In the genomic region with DNA sequence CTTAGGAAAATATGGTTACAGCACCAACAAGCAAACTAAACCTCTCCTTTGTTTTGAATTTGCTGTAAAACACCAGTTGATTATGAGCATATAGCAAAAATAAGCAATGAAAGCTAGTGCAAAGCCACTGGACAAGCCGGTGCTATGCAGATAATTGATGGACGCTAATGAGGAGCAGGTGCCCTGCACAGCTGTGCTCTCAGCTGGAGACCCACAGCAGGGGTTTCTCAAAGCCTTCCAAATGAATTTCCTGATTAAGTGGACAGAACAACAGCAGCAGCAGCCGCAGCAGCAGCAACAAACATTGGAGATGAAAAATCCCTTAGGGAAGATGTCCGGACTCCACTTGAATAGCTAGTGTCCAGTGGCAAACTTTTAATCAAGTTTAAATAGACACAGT, we compare ENCODE assay signal across 13 mouse cellular contexts.
DNase-seq lines count a peak whose midpoint lies in the region; ATAC-seq and TF ChIP-seq lines count a peak whose summit lies in the region.
"Had no signal": no experiment of that assay in that cellular context is flagged by ENCODE, and none has a peak within 500 bp of the region (broad histone marks: within the 10 kb centered on the region; RNA-seq: fewer than 3 reads in every experiment).

No protein-coding gene starts in this region.

- no peak overlapping the region for H3K4me3 ChIP-seq in forebrain, embryonic 11.5 days (ENCODE audit: low read depth, low read length)
- no peak overlapping the region for H3K4me3 ChIP-seq in forebrain, embryonic 15.5 days
- H3K4me3 ChIP-seq in forebrain, embryonic 13.5 days: no peak overlapping the region
- H3K4me3 ChIP-seq in myocyte: no peak overlapping the region
- H3K4me3 ChIP-seq: hindbrain, embryonic 15.5 days; limb, embryonic 13.5 days had no signal

- no peaks in the 10 kb centered on the region for H3K4me1 ChIP-seq in forebrain, embryonic 11.5 days (replicated peaks; ENCODE audit: control insufficient read depth, insufficient read depth, low read length)
- H3K4me1 ChIP-seq in forebrain, embryonic 15.5 days: 0 out of 2 replicates have a peak, but pooled peaks cover 5% of the 10 kb centered on the region
- H3K4me1 ChIP-seq in forebrain, embryonic 13.5 days: peaks cover 13% of the 10 kb centered on the region

- no peak overlapping the region for H3K9ac ChIP-seq in forebrain, embryonic 11.5 days (ENCODE audit: low read length)
- H3K9ac ChIP-seq in forebrain, embryonic 15.5 days (replicated peaks): no peak overlapping the region
- H3K9ac ChIP-seq in forebrain, embryonic 13.5 days: no peak overlapping the region
- H3K9ac ChIP-seq: hindbrain, embryonic 15.5 days; limb, embryonic 13.5 days had no signal

- no peak overlapping the region for H3ac ChIP-seq in myocyte (ENCODE audit: control insufficient read depth, insufficient read length)

- ATAC-seq in forebrain, embryonic 11.5 days (replicated peaks; ENCODE audit: low FRiP score): peak; percentile 39; the same call in 1 of the 2 replicates
- ATAC-seq in forebrain, embryonic 15.5 days (replicated peaks): no peak
- ATAC-seq in forebrain, embryonic 13.5 days: peak; percentile 21; the same call in 1 of the 2 replicates
- no peak for ATAC-seq in megakaryocyte progenitor cell, adult 5-6 weeks (replicated peaks; ENCODE audit: poor library complexity)

- H3K4me2 ChIP-seq in forebrain, embryonic 11.5 days (ENCODE audit: low read depth, low read length, severe bottlenecking): no peak overlapping the region
- no peak overlapping the region for H3K4me2 ChIP-seq in forebrain, embryonic 15.5 days (replicated peaks)
- H3K4me2 ChIP-seq in forebrain, embryonic 13.5 days: no peak overlapping the region
- no peak overlapping the region for H3K4me2 ChIP-seq in myocyte (ENCODE audit: low read depth)
- H3K4me2 ChIP-seq: hindbrain, embryonic 15.5 days; limb, embryonic 13.5 days had no signal

- TF ChIP-seq POLR2A in myocyte (IDR thresholded peaks at IDR 0.05; ENCODE audit: insufficient read length, low read depth): no peak

- H3K27me3 ChIP-seq in forebrain, embryonic 11.5 days (ENCODE audit: control insufficient read depth, insufficient read depth, low read length): no peaks in the 10 kb centered on the region
- H3K27me3 ChIP-seq in forebrain, embryonic 15.5 days: no peaks in the 10 kb centered on the region
- H3K27me3 ChIP-seq in forebrain, embryonic 13.5 days: no peaks in the 10 kb centered on the region
- H3K27me3 ChIP-seq in myocyte (ENCODE audit: control insufficient read depth, insufficient read depth, insufficient read length): no peaks in the 10 kb centered on the region
- H3K27me3 ChIP-seq: hindbrain, embryonic 15.5 days; limb, embryonic 13.5 days had no signal

- 3% methylated on average over 4 of the region's 4 CpGs for WGBS in forebrain, embryonic 11.5 days
- WGBS in forebrain, embryonic 15.5 days: 4% methylated on average over 4 of the region's 4 CpGs
- WGBS in forebrain, embryonic 13.5 days: under 1% methylated on average over 4 of the region's 4 CpGs

- intact Hi-C loops in left cerebral cortex, postnatal 4 days (cut with DNase I): no loop called here

- DNase-seq in forebrain, embryonic 11.5 days (ENCODE audit: low spot score): peak; percentile 71
- peak; percentile 69 for DNase-seq in left cerebral cortex, postnatal 4 days
- DNase-seq in left cerebral cortex, adult 11 months (ENCODE audit: low spot score): no peak
- no peak for DNase-seq in ovary, postnatal 36 days (ENCODE audit: low spot score)
- DNase-seq: adrenal gland, postnatal 36 days; gastrocnemius, postnatal 14 days; thymus, adult 2 months had no signal

- H3K9me3 ChIP-seq in forebrain, embryonic 11.5 days (ENCODE audit: control insufficient read depth, low read length): no peaks in the 10 kb centered on the region
- no peaks in the 10 kb centered on the region for H3K9me3 ChIP-seq in forebrain, embryonic 15.5 days
- no peaks in the 10 kb centered on the region for H3K9me3 ChIP-seq in forebrain, embryonic 13.5 days (replicated peaks)
- H3K9me3 ChIP-seq: hindbrain, embryonic 15.5 days; limb, embryonic 13.5 days had no signal

- H3K36me3 ChIP-seq in forebrain, embryonic 11.5 days (ENCODE audit: control insufficient read depth, insufficient read depth, low read length): no peaks in the 10 kb centered on the region
- H3K36me3 ChIP-seq in forebrain, embryonic 15.5 days: no peaks in the 10 kb centered on the region
- no peaks in the 10 kb centered on the region for H3K36me3 ChIP-seq in forebrain, embryonic 13.5 days (ENCODE audit: poor library complexity, severe bottlenecking)
- no peaks in the 10 kb centered on the region for H3K36me3 ChIP-seq in myocyte (ENCODE audit: control insufficient read depth, insufficient read depth)
- H3K36me3 ChIP-seq: hindbrain, embryonic 15.5 days; limb, embryonic 13.5 days had no signal

- no peak overlapping the region for H3K27ac ChIP-seq in forebrain, embryonic 11.5 days (ENCODE audit: low read depth, low read length)
- H3K27ac ChIP-seq in forebrain, embryonic 15.5 days (replicated peaks): no peak overlapping the region
- no peak overlapping the region; the same call in 1 of the 2 replicates for H3K27ac ChIP-seq in forebrain, embryonic 13.5 days
- H3K27ac ChIP-seq: hindbrain, embryonic 15.5 days; limb, embryonic 13.5 days had no signal

- H3K79me2 ChIP-seq in myocyte (ENCODE audit: control insufficient read depth, insufficient read depth): no peaks in the 10 kb centered on the region

TF ChIP-seq in myocyte, 11 proteins besides CTCF, POLR2A, EP300 and RAD21:
- peak in 2 of 3 experiments; percentile 87 to 93 for TF ChIP-seq MYOD1 (IDR thresholded peaks at IDR 0.05; ENCODE audit: control insufficient read depth in 1 of 3, insufficient read length in 2 of 3, low read depth in 2 of 3)
- peak; percentile 56 for TF ChIP-seq TCF12 (IDR thresholded peaks at IDR 0.05; ENCODE audit: insufficient read depth, poor library complexity, severe bottlenecking)
- TF ChIP-seq TCF3 (IDR thresholded peaks at IDR 0.05; ENCODE audit: insufficient read length, low read depth): peak; percentile 67
- no peak for TF ChIP-seq REST (IDR thresholded peaks at IDR 0.05; ENCODE audit: insufficient read depth, insufficient read length)
- TF ChIP-seq MYOG (IDR thresholded peaks at IDR 0.05; ENCODE audit: control insufficient read depth in 1 of 3, insufficient read depth in 1 of 3, insufficient read length in 2 of 3, low read depth in 2 of 3): peak in 1 of 3 experiments; percentile 30

Comparison
In these comparisons a context has a peak if more than half of its experiments do, and no peak if none do; other contexts are left out.
1. ATAC-seq: peak in forebrain, embryonic 11.5 days (single experiment) and forebrain, embryonic 13.5 days (single experiment); none in forebrain, embryonic 15.5 days (single experiment) and megakaryocyte progenitor cell, adult 5-6 weeks (single experiment).
2. DNase-seq: peak in forebrain, embryonic 11.5 days (single experiment) and left cerebral cortex, postnatal 4 days (single experiment); none in left cerebral cortex, adult 11 months (single experiment) and ovary, postnatal 36 days (single experiment).